Mouse (Mus musculus): ENCODE results near the gene H2-DMb1. TPM values are rescaled to one million over a fixed set of nuclear protein-coding genes. Genes with fewer than 3 reads are reported as not detected.

Gene H2-DMb1
- total and polyA plus RNA-seq, 3 experiments = 60.7 to 147 (median 102) TPM

- Histone ChIP-seq H3K79me2 (replicated peaks; ENCODE audit: control insufficient read depth, extremely low read depth, insufficient read depth, poor library complexity, severe bottlenecking) (peaks cover 51% of the 10 kb centered on the region), H3K27me3 (replicated peaks) (no peaks in the 10 kb centered on the region), H3K4me1 (ENCODE audit: control insufficient read depth in 1 of 2, insufficient read depth in 2 of 2) (peaks cover 9 to 36% of the 10 kb centered on the region in 2 experiments; a peak in 3 of 4 replicates), H3K4me2 (ENCODE audit: insufficient read depth, low read depth, poor library complexity, severe bottlenecking) (no peak overlapping the region), H3K4me3 (replicated peaks in 1 of 3; ENCODE audit: low read depth in 2 of 3, low read length in 2 of 3, poor library complexity in 1 of 3) (no peak overlapping the region), H3K36me3 (replicated peaks in 1 of 2; ENCODE audit: control insufficient read depth in 1 of 2, insufficient read depth in 1 of 2, low read length in 1 of 2) (peaks cover 70 to 90% of the 10 kb centered on the region in 2 experiments), H3K9ac (ENCODE audit: insufficient read depth, low read depth) (no peak overlapping the region), H3K27ac (ENCODE audit: insufficient read depth, low read depth) (no peak overlapping the region), H3K9me3 (replicated peaks; ENCODE audit: low read length) (no peaks in the 10 kb centered on the region)
- dilution Hi-C loops (cut with MboI; ENCODE audit: extremely low pct_ligation_motif_present, extremely low pct_unique_long_range_greater_than_20kb, low sequenced_read_pairs) (no loop called here), in situ Hi-C loops (cut with MboI; ENCODE audit: low pct_ligation_motif_present, low pct_unique_long_range_greater_than_20kb, low sequenced_read_pairs) (no loop called here)
- DNase-seq (ENCODE audit: extremely low read depth) = no peak
- TF ChIP-seq RCOR1 (conservative IDR thresholded peaks at IDR 0.05; ENCODE audit: low read depth, low read length) (no peak), POLR2AphosphoS2 (IDR thresholded peaks at IDR 0.05; ENCODE audit: low read depth, low read length) (peak; percentile 78), ZMIZ1 (IDR thresholded peaks at IDR 0.05; ENCODE audit: low read depth, low read length) (0 out of 2 replicates have a peak, but pooled peaks have one; percentile 23), IRF4 (IDR thresholded peaks at IDR 0.05; ENCODE audit: low read depth, low read length) (no peak), PAX5 (IDR thresholded peaks at IDR 0.05; ENCODE audit: low read length) (no peak), POLR2A (IDR thresholded peaks at IDR 0.05; ENCODE audit: low read depth, low read length) (peak; percentile 6; the same call in 1 of the 2 replicates)
These were observed 38.8 kb upstream of the H2-DMb1 start for GRCm38 (mm10) chr17:34114114-34114513.

- H3K4me2 ChIP-seq (ENCODE audit: insufficient read depth, low read depth, poor library complexity, severe bottlenecking) = peak overlapping the region; percentile 93
- peaks cover 9 to 36% of the 10 kb centered on the region in 2 experiments; a peak in 3 of 4 replicates for H3K4me1 ChIP-seq (ENCODE audit: control insufficient read depth in 1 of 2, insufficient read depth in 2 of 2)
- H3K79me2 ChIP-seq (replicated peaks; ENCODE audit: control insufficient read depth, extremely low read depth, insufficient read depth, poor library complexity, severe bottlenecking) = peaks cover 55% of the 10 kb centered on the region
- peak overlapping the region; percentile 88 to 100 (median 100) for H3K4me3 ChIP-seq (replicated peaks in 1 of 3; ENCODE audit: low read depth in 2 of 3, low read length in 2 of 3, poor library complexity in 1 of 3)
- H3K27ac ChIP-seq (ENCODE audit: insufficient read depth, low read depth) = no peak overlapping the region
- TF ChIP-seq RCOR1 (conservative IDR thresholded peaks at IDR 0.05; ENCODE audit: low read depth, low read length) = no peak
- TF ChIP-seq KAT2A (IDR thresholded peaks at IDR 0.05; ENCODE audit: insufficient replicate concordance, low read length) = no peak
- DNase-seq (ENCODE audit: extremely low read depth) = no peak
- dilution Hi-C loops (cut with MboI; ENCODE audit: extremely low pct_ligation_motif_present, extremely low pct_unique_long_range_greater_than_20kb, low sequenced_read_pairs) = no loop called here
- H3K27me3 ChIP-seq (replicated peaks) = no peaks in the 10 kb centered on the region
- in situ Hi-C loops (cut with MboI; ENCODE audit: low pct_ligation_motif_present, low pct_unique_long_range_greater_than_20kb, low sequenced_read_pairs) = no loop called here
- peak overlapping the region; percentile 97 for H3K9ac ChIP-seq (ENCODE audit: insufficient read depth, low read depth)
- peaks cover 66 to 75% of the 10 kb centered on the region in 2 experiments for H3K36me3 ChIP-seq (replicated peaks in 1 of 2; ENCODE audit: control insufficient read depth in 1 of 2, insufficient read depth in 1 of 2, low read length in 1 of 2)
- H3K9me3 ChIP-seq (replicated peaks; ENCODE audit: low read length) = no peaks in the 10 kb centered on the region
These were observed 36.0 kb upstream of the H2-DMb1 start for GRCm38 (mm10) chr17:34116736-34117370.

- in situ Hi-C loops (cut with MboI; ENCODE audit: low pct_ligation_motif_present, low pct_unique_long_range_greater_than_20kb, low sequenced_read_pairs) = no loop called here
- Histone ChIP-seq H3K9ac (ENCODE audit: insufficient read depth, low read depth) (peak overlapping the region; percentile 97), H3K4me3 (replicated peaks in 1 of 3; ENCODE audit: low read depth in 2 of 3, low read length in 2 of 3, poor library complexity in 1 of 3) (peak overlapping the region; percentile 88 to 100 (median 100)), H3K36me3 (replicated peaks in 1 of 2; ENCODE audit: control insufficient read depth in 1 of 2, insufficient read depth in 1 of 2, low read length in 1 of 2) (peaks cover 61 to 68% of the 10 kb centered on the region in 2 experiments), H3K27me3 (replicated peaks) (no peaks in the 10 kb centered on the region), H3K27ac (ENCODE audit: insufficient read depth, low read depth) (peak overlapping the region; percentile 77; the same call in 1 of the 2 replicates), H3K4me1 (ENCODE audit: control insufficient read depth in 1 of 2, insufficient read depth in 2 of 2) (peaks cover 9 to 36% of the 10 kb centered on the region in 2 experiments; a peak in 3 of 4 replicates), H3K4me2 (ENCODE audit: insufficient read depth, low read depth, poor library complexity, severe bottlenecking) (peak overlapping the region; percentile 93), H3K79me2 (replicated peaks; ENCODE audit: control insufficient read depth, extremely low read depth, insufficient read depth, poor library complexity, severe bottlenecking) (peaks cover 55% of the 10 kb centered on the region), H3K9me3 (replicated peaks; ENCODE audit: low read length) (no peaks in the 10 kb centered on the region)
- DNase-seq (ENCODE audit: extremely low read depth) = peak; percentile 58
- no peak; the same call in 1 of the 2 replicates for TF ChIP-seq MXI1 (IDR thresholded peaks at IDR 0.05; ENCODE audit: low read depth, low read length)
- peak; percentile 87 for TF ChIP-seq SIN3A (IDR thresholded peaks at IDR 0.05; ENCODE audit: low read length)
- peak; percentile 30 for TF ChIP-seq ETS1 (conservative IDR thresholded peaks at IDR 0.05; ENCODE audit: low read depth, low read length)
- TF ChIP-seq TBP (conservative IDR thresholded peaks at IDR 0.05; ENCODE audit: low read depth, low read length) = 0 out of 2 replicates have a peak, but pooled peaks have one; percentile 16
- TF ChIP-seq ZMIZ1 (IDR thresholded peaks at IDR 0.05; ENCODE audit: low read depth, low read length) = 0 out of 2 replicates have a peak, but pooled peaks have one; percentile 26
- no peak for TF ChIP-seq RAD21 (IDR thresholded peaks at IDR 0.05; ENCODE audit: low read depth, low read length)
- TF ChIP-seq TCF12 (IDR thresholded peaks at IDR 0.05; ENCODE audit: low read depth, low read length) = no peak
- TF ChIP-seq POLR2AphosphoS2 (IDR thresholded peaks at IDR 0.05; ENCODE audit: low read depth, low read length) = no peak; the same call in 1 of the 2 replicates
- dilution Hi-C loops (cut with MboI; ENCODE audit: extremely low pct_ligation_motif_present, extremely low pct_unique_long_range_greater_than_20kb, low sequenced_read_pairs) = no loop called here
These were observed 35.3 kb upstream of the H2-DMb1 start for GRCm38 (mm10) chr17:34117421-34118112.
